Mouse (Mus musculus) olfactory bulb, adult 2 months (tissue): ENCODE results near the gene Crbn. TPM values are rescaled to one million over a fixed set of nuclear protein-coding genes. Genes with fewer than 3 reads are reported as not detected.

Experiments
- H3K27ac ChIP-seq: fragments of 200-500 bp; 2 replicates; pipeline ENCODE4 v1.5.1; 2012; ENCODE audit warnings: low read depth, low read length; ENCODE audit not compliant: insufficient read depth
- H3K4me1 ChIP-seq: fragments of 200-500 bp; 2 replicates; pipeline ENCODE4 v1.6.1; 2012; ENCODE audit warnings: low read length; ENCODE audit not compliant: control insufficient read depth, insufficient read depth
- H3K4me3 ChIP-seq: fragments of 200-500 bp; 2 replicates; pipeline ENCODE4 v1.5.1; 2012; ENCODE audit warnings: mild to moderate bottlenecking, low read depth, low read length, moderate library complexity; ENCODE audit not compliant: insufficient read depth
- CTCF ChIP-seq: fragments of 200-500 bp; IDR thresholded peaks from 2 replicates; pipeline ENCODE4 v1.5.1; 2012; ENCODE audit warnings: low read depth, mild to moderate bottlenecking, low read length, moderate library complexity; ENCODE audit not compliant: insufficient read depth
- POLR2A ChIP-seq: fragments of 200-500 bp; IDR thresholded peaks from 2 replicates; pipeline ENCODE4 v1.6.1; 2012; ENCODE audit warnings: mild to moderate bottlenecking, low read depth, low read length, moderate library complexity; ENCODE audit not compliant: insufficient read depth
- WGBS: fragments of 180-500 bp; shearing (Covaris S2); methylation state at CpG from one replicate; pipeline ENCODE4 v1.1.7; 2018; 5-methylcytosine and 5-hydroxymethylcytosine counted together
- polyA plus RNA-seq: library from polyadenylated mRNA; stranded (reverse); fragments of >200 nt; gene quantifications from 2 replicates; pipeline ENCODE4 v1.2.4, GENCODE M21; 2012; ENCODE audit warnings: low replicate concordance; ENCODE audit not compliant: missing spikeins, insufficient read depth, insufficient read length

Crbn gene
- polyA plus RNA-seq, 1 experiment, result not detected

DNA sequence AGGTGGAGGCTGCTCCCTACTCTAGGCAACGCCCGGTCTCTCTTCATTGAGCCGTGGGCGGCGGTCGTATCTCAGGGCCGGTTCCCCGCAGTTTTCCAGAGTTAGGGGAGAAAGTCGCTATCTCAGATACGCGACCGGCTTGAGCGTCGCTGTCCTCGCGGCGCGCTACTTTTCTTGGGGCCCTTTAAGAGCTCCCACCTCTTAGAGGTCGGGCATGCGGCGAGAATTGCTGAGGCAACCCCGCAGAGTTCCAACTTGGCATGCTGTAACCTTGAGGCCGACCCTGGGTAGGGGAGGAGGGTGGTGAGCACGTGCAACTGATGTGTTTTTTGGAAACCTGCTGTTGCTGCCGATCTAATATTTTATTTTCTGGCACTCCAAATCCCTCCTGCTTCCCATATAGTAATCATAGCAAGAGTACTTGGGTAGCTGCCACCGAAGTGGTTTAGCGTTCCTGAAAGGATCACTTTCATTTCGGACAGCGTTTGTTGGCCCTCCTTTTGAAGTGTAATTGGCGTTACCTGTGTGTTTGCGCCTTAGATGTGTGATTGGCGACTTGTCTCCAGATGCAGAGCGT is 30.5 kb downstream of the Crbn start:
- TF ChIP-seq CTCF (no peak), POLR2A (no peak)
- Histone ChIP-seq H3K27ac (0 out of 2 replicates have a peak overlapping the region, but pooled peaks have one; percentile 23), H3K4me3 (peak overlapping the region; percentile 93), H3K4me1 (no peaks in the 10 kb centered on the region)
- under 1% methylated on average over 33 of the region's 33 CpGs for WGBS

DNA sequence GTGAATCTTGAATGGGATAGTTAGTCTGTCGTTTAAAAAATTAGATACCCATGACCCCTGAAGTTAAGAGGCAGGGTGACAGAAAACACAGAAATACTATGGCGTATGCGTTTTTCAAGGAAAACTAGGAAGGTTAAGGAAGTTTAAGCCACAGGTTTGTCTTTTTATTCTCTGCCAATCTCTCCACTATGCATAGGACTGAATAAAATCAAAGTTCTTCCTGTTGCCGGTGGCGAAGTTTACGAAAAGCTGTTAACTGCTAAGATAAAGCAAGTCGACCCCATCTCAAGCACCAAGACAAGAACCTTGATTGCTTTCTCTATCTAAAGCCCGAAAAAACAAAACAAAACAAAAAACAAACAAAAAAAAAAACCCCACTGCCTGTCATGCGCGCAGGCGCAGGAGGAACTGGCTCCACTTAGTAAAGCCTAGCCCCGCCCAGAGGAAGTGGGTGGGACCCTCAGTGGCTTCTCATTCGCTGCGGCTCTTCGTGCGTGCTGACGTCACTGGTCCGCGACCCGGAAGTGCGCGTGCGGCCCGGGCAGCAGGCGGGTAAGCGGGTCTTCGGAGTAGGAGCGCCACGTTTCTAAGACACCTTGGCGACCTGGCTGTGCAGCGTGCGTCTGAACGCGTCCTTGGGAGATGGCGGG is 31.1 kb downstream of the Crbn start, which contains the start of gene Trnt1:
Trnt1 (plus strand) TSS at position 481 of the 650 bp plus-strand sequence.
- Histone ChIP-seq H3K27ac (0 out of 2 replicates have a peak within 1 kb of the TSS, but pooled peaks have one; percentile 23), H3K4me1 (no peaks in the 10 kb centered on the region), H3K4me3 (peak within 1 kb of the TSS; percentile 93)
- 6% methylated on average over 35 of the region's 35 CpGs for WGBS
- TF ChIP-seq CTCF (no peak), POLR2A (peak; percentile 70; the same call in 1 of the 2 replicates)

DNA sequence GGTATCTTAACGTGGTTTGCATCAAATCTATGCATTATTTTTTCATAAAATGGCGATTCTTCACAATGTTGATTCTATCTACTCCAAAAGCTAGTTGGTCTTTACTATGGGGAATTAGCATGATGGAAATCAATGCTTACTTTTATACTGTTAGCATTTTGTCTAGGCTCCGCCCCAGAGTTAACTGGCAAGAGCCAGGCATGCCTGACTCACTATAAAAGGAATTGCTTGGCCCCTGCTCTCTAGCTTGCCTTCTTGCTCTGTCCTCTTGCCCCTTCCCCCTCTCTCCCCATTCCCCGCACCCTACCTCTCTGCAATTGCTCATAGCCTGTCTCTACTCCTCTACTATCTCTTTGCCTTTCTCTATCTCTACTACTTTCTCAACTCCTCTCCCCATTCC is 33.1 kb downstream of the Crbn start:
- TF ChIP-seq CTCF (no peak), POLR2A (no peak)
- WGBS, result 78% methylated on average over 4 of the region's 4 CpGs
- H3K27ac ChIP-seq, result no peak overlapping the region
- H3K4me3 ChIP-seq, result no peak overlapping the region
- H3K4me1 ChIP-seq, result no peaks in the 10 kb centered on the region

DNA sequence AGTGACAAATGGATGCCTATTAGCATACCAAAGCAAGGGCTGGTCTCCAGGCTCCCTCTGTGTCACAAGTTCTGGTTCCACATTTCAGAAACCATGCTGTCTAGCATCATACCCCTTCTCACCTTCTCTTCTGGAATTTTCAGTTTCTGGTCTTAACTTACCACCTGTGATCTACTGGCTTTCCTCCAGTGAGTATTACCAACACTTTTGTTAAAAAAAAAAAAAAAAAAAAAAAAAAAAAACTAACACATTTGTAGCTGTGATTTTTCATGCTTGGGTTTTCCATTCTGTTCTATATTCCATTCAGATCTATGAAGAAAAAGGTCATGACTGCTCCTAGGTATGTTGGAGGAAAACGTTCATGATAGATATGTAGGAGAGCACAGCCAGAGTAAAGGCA is 34.0 kb downstream of the Crbn start:
- TF ChIP-seq CTCF (no peak), POLR2A (no peak)
- 83% methylated on average over 1 of the region's 1 CpGs for WGBS
- Histone ChIP-seq H3K27ac (no peak overlapping the region), H3K4me1 (no peaks in the 10 kb centered on the region), H3K4me3 (no peak overlapping the region)

DNA sequence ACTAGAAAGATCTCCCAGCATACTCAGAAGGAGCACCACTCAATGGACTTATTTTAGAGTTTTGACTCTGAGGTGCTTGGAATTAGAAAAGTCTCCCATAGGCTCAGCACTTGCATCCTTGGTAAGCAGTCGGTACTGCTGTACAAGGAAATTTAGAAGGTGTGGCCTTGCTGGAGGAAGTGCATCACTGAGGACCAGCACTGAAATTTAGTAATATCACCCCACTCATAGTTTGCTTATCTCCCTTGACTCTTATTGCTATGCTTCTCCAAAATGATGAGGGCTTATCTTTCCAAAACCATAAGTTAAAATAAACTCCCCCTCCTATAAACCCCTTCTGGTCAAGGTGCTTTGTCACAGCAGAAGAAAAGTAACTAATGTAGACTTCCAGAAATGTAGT is 38.4 kb downstream of the Crbn start:
- H3K27ac ChIP-seq, result no peak overlapping the region
- H3K4me3 ChIP-seq, result no peak overlapping the region
- H3K4me1 ChIP-seq, result no peaks in the 10 kb centered on the region
- no peak for TF ChIP-seq POLR2A
- no peak for TF ChIP-seq CTCF
- WGBS, result 79% methylated on average over 1 of the region's 1 CpGs

DNA sequence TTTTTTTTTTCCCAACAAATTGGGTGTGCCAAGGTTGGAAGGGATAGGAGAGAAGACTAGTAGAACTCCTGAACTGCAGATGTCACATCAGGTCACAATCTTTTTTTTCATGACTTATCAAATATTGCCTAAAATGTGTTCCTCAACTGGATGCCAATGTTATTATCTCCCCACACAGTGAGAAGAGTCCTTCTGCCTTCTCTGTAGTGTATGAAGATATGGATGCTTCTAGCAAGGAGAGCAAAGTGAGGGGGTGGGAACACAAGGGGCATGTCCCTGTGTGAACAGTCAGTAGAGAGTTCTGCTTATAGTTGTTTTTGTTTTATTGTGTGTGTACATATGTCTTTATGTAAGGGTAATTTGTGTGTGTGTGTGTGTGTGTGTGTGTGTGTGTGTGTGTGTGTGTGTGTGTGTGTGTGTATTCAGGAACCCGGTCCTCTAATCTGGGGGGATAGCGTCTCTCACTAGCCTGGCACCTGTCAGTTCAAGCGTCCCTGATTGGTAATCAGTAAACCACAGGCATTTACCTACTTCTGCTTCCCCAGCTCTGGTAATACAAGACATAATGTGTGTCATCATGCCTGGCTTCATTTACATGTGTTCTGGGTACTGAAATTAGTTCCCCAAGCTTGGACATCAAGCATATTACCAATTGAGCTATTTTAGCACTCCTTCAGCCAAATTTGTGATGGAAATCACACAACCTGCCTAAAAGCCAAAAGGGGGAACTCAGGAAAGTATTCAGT is 39.2 kb downstream of the Crbn start:
- Histone ChIP-seq H3K4me3 (no peak overlapping the region), H3K4me1 (no peaks in the 10 kb centered on the region), H3K27ac (no peak overlapping the region)
- 88% methylated on average over 3 of the region's 3 CpGs for WGBS
- TF ChIP-seq CTCF (no peak), POLR2A (no peak)

DNA sequence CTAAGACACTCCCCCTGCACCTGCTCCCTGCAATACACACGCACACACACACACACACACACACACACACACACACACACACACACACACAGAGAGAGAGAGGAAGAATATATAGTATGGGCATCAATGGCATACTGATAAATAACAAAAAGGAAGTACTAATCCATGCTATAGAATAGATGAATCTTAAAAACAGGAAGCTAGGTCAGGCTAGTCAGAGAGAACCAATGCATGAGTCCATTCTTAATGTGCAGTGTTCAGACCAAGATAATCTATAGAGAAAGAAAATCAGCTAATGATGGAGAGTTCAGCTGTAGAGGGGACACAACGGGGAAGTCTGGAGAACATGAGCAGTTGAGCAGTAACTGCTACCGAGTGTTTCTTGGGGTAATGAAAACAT is 41.6 kb downstream of the Crbn start:
- no peak overlapping the region for H3K27ac ChIP-seq
- H3K4me3 ChIP-seq, result no peak overlapping the region
- TF ChIP-seq CTCF (no peak), POLR2A (no peak)
- WGBS, result 81% methylated on average over 3 of the region's 3 CpGs
- H3K4me1 ChIP-seq, result no peaks in the 10 kb centered on the region

DNA sequence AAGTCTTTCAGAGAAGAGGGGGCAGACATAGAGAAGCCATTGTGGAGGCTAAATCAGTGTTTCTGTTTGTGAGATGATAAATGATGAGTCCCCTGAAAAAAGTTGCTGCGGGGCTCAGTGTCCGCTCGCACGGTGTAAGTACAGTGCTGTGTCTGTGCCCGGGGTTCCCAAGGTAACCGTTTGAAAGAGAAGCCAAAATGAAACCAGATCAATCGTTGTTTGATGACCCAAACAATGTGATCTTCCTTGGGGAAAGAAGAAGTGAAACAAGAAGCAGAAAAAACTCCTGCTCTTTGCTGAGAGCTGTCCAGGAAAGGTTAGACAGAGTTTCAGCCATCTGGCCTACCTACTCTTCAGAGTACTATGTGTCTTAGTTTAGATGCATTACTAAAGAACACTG is 49.6 kb downstream of the Crbn start:
- TF ChIP-seq POLR2A (no peak), CTCF (no peak)
- Histone ChIP-seq H3K4me3 (no peak overlapping the region), H3K4me1 (no peaks in the 10 kb centered on the region), H3K27ac (no peak overlapping the region)
- WGBS, result 81% methylated on average over 7 of the region's 7 CpGs

DNA sequence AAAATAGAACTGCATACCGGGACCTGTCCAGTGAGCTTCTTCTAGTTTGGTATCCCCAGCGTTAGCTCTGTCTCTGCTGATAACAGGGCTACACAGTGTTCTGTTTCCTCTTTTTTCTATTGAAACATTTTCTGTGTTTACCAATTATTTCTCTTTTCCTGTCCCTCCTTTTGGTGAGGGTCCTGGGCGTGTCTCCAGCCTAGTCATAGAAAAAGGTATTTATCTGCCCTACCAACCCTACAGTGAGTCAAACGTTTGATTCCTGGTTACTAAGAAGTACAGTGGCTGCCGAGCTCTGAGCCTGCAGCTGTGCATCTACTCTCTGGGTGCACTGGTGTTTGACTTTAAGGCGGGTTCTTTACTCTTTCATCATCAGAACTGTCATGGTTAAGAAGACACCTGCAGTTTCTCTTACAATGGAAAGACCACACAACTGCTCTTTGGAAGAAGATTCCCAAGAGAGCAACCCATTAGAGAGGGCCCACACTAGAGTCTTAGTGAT is 50.9 kb downstream of the Crbn start, which contains the start of gene Il5ra:
Il5ra (minus strand) TSS at position 151 of the 502 bp plus-strand sequence.
- no peaks in the 10 kb centered on the region for H3K4me1 ChIP-seq
- H3K27ac ChIP-seq, result no peak within 1 kb of the TSS
- no peak within 1 kb of the TSS for H3K4me3 ChIP-seq
- WGBS, result 75% methylated on average over 6 of the region's 6 CpGs
- no peak for TF ChIP-seq POLR2A
- no peak for TF ChIP-seq CTCF
